Mouse (Mus musculus) heart, embryonic 12.5 days (tissue): ENCODE measurements around the gene Klhl32. TPM values are rescaled to one million over a fixed set of nuclear protein-coding genes. Genes with fewer than 3 reads are reported as not detected.
"Not testable (repeated sequence)": the region's sequence is repeated elsewhere in the genome, so short reads cannot be mapped to it uniquely, and the experiment has no call there.

Experiments used
- ATAC-seq: fragments of 200-750 bp; cut with Nextera tagmentation; 2 replicates; pipeline ENCODE4 v1.8.0; 2017; ENCODE audit warnings: moderate TSS enrichment, moderate library complexity; ENCODE audit not compliant: insufficient number of reproducible peaks, low FRiP score
- H3K27ac ChIP-seq: fragments of 300-500 bp; sonication (generic); 2 replicates; pipeline ENCODE4 v1.5.1; 2016; ENCODE audit warnings: mild to moderate bottlenecking, moderate library complexity; ENCODE audit not compliant: poor library complexity, severe bottlenecking
- H3K27me3 ChIP-seq: fragments of 300-500 bp; sonication (generic); replicated peaks from 2 replicates; pipeline ENCODE4 v1.6.1; 2016; ENCODE audit warnings: mild to moderate bottlenecking, moderate library complexity
- H3K36me3 ChIP-seq: fragments of 300-500 bp; sonication (generic); 2 replicates; pipeline ENCODE4 v1.6.1; 2016; ENCODE audit warnings: mild to moderate bottlenecking, moderate library complexity
- H3K4me1 ChIP-seq: fragments of 300-500 bp; sonication (generic); replicated peaks from 2 replicates; pipeline ENCODE4 v1.6.1; 2016; ENCODE audit warnings: mild to moderate bottlenecking
- H3K4me2 ChIP-seq: fragments of 300-500 bp; sonication (generic); 2 replicates; pipeline ENCODE4 v1.6.1; 2016; ENCODE audit warnings: mild to moderate bottlenecking, moderate library complexity
- H3K4me3 ChIP-seq: fragments of 300-500 bp; sonication (generic); 2 replicates; pipeline ENCODE4 v1.5.1; 2016; ENCODE audit warnings: mild to moderate bottlenecking
- H3K9ac ChIP-seq: fragments of 300-500 bp; sonication (generic); 2 replicates; pipeline ENCODE4 v1.6.1; 2016; ENCODE audit warnings: mild to moderate bottlenecking, moderate library complexity
- H3K9me3 ChIP-seq: fragments of 300-500 bp; sonication (generic); replicated peaks from 2 replicates; pipeline ENCODE4 v1.6.1; 2016; ENCODE audit warnings: mild to moderate bottlenecking, moderate library complexity
- WGBS: fragments of 180-500 bp; shearing (Covaris S2); methylation state at CpG from one replicate; pipeline ENCODE4 v1.1.7; 2016; 5-methylcytosine and 5-hydroxymethylcytosine counted together
- polyA plus RNA-seq: library from polyadenylated mRNA; unstranded; fragments of >200 nt; fragmentation: Nextera tagmentation; extraction: Ambion mirVana; gene quantifications from 2 replicates; pipeline ENCODE4 v1.2.1, GENCODE M21; 2016

The Klhl32 gene
- polyA plus RNA-seq, 1 experiment from 2014 or later = 2.7 TPM

GRCm38 (mm10) chr4:24737080-24737479 lies 113.8 kb downstream of the Klhl32 start:
- Histone ChIP-seq H3K9ac (no peak overlapping the region), H3K36me3 (no peaks in the 10 kb centered on the region), H3K4me2 (no peak overlapping the region), H3K4me1 (no peaks in the 10 kb centered on the region), H3K4me3 (no peak overlapping the region), H3K9me3 (peaks cover 10% of the 10 kb centered on the region), H3K27me3 (no peaks in the 10 kb centered on the region), H3K27ac (no peak overlapping the region)
- ATAC-seq = no peak
- WGBS = 78% methylated on average over 6 of the region's 6 CpGs

GRCm38 (mm10) chr4:24720834-24721233 lies 130.1 kb downstream of the Klhl32 start:
- no peak overlapping the region for H3K4me2 ChIP-seq
- no peaks in the 10 kb centered on the region for H3K9me3 ChIP-seq
- no peak overlapping the region for H3K4me3 ChIP-seq
- 0 out of 2 replicates have a peak, but pooled peaks cover 6% of the 10 kb centered on the region for H3K27me3 ChIP-seq
- WGBS = 25% methylated on average over 3 of the region's 3 CpGs
- no peaks in the 10 kb centered on the region for H3K4me1 ChIP-seq
- ATAC-seq = no peak
- no peaks in the 10 kb centered on the region for H3K36me3 ChIP-seq
- no peak overlapping the region for H3K27ac ChIP-seq
- H3K9ac ChIP-seq = no peak overlapping the region

- H3K27me3 ChIP-seq = 0 out of 2 replicates have a peak, but pooled peaks cover 4% of the 10 kb centered on the region
- WGBS = 71% methylated on average over 4 of the region's 4 CpGs
- H3K9me3 ChIP-seq = no peaks in the 10 kb centered on the region
- no peaks in the 10 kb centered on the region for H3K4me1 ChIP-seq
- no peak overlapping the region for H3K4me2 ChIP-seq
- no peaks in the 10 kb centered on the region for H3K36me3 ChIP-seq
- no peak overlapping the region for H3K4me3 ChIP-seq
- H3K9ac ChIP-seq = no peak overlapping the region
- H3K27ac ChIP-seq = no peak overlapping the region
- ATAC-seq = no peak
Measured at GRCm38 (mm10) chr4:24715559-24715958, 135.4 kb downstream of the Klhl32 start.

- 75% methylated on average over 10 of the region's 10 CpGs for WGBS
- no peak overlapping the region for H3K4me3 ChIP-seq
- H3K9ac ChIP-seq = no peak overlapping the region
- no peak for ATAC-seq
- no peaks in the 10 kb centered on the region for H3K4me1 ChIP-seq
- no peaks in the 10 kb centered on the region for H3K36me3 ChIP-seq
- no peaks in the 10 kb centered on the region for H3K9me3 ChIP-seq
- H3K4me2 ChIP-seq = no peak overlapping the region
- H3K27ac ChIP-seq = no peak overlapping the region
- H3K27me3 ChIP-seq = no peaks in the 10 kb centered on the region
Measured at GRCm38 (mm10) chr4:24714367-24714766, 136.6 kb downstream of the Klhl32 start.

GRCm38 (mm10) chr4:24698528-24699117 lies 152.3 kb downstream of the Klhl32 start:
- ATAC-seq = no peak
- 72% methylated on average over 7 of the region's 7 CpGs for WGBS
- no peak overlapping the region for H3K9ac ChIP-seq
- H3K4me3 ChIP-seq = no peak overlapping the region
- H3K27ac ChIP-seq = no peak overlapping the region
- H3K36me3 ChIP-seq = no peaks in the 10 kb centered on the region
- H3K4me1 ChIP-seq = no peaks in the 10 kb centered on the region
- no peaks in the 10 kb centered on the region for H3K27me3 ChIP-seq
- no peak overlapping the region for H3K4me2 ChIP-seq
- no peaks in the 10 kb centered on the region for H3K9me3 ChIP-seq

- no peaks in the 10 kb centered on the region for H3K27me3 ChIP-seq
- H3K4me1 ChIP-seq = no peaks in the 10 kb centered on the region
- ATAC-seq = no peak
- no peaks in the 10 kb centered on the region for H3K9me3 ChIP-seq
- 71% methylated on average over 2 of the region's 2 CpGs for WGBS
- H3K27ac ChIP-seq = no peak overlapping the region
- no peak overlapping the region for H3K4me2 ChIP-seq
- no peak overlapping the region for H3K4me3 ChIP-seq
- no peak overlapping the region for H3K9ac ChIP-seq
- H3K36me3 ChIP-seq = no peaks in the 10 kb centered on the region
Measured at GRCm38 (mm10) chr4:24680080-24680479, 170.8 kb downstream of the Klhl32 start.

- Histone ChIP-seq H3K27ac (no peak overlapping the region), H3K4me2 (no peak overlapping the region), H3K9ac (no peak overlapping the region), H3K9me3 (no peaks in the 10 kb centered on the region), H3K4me1 (no peaks in the 10 kb centered on the region), H3K36me3 (no peaks in the 10 kb centered on the region), H3K4me3 (no peak overlapping the region), H3K27me3 (no peaks in the 10 kb centered on the region)
- no peak for ATAC-seq
- 93% methylated on average over 10 of the region's 10 CpGs for WGBS
Measured at GRCm38 (mm10) chr4:24670007-24670406, 180.9 kb downstream of the Klhl32 start.

- no peak for ATAC-seq
- Histone ChIP-seq H3K9me3 (no peaks in the 10 kb centered on the region; the same call in 1 of the 2 replicates), H3K36me3 (no peaks in the 10 kb centered on the region), H3K27ac (no peak overlapping the region), H3K27me3 (no peaks in the 10 kb centered on the region), H3K4me1 (no peaks in the 10 kb centered on the region), H3K4me3 (no peak overlapping the region), H3K4me2 (no peak overlapping the region), H3K9ac (no peak overlapping the region)
- 87% methylated on average over 6 of the region's 6 CpGs for WGBS
Measured at GRCm38 (mm10) chr4:24659218-24659617, 191.7 kb downstream of the Klhl32 start.

GRCm38 (mm10) chr4:24644735-24645134 lies 206.2 kb downstream of the Klhl32 start:
- not testable (repeated sequence) for H3K27me3 ChIP-seq, H3K4me3 ChIP-seq, H3K4me2 ChIP-seq, H3K9ac ChIP-seq, H3K9me3 ChIP-seq, ATAC-seq, H3K36me3 ChIP-seq, H3K4me1 ChIP-seq, H3K27ac ChIP-seq
- 64% methylated on average over 7 of the region's 8 CpGs for WGBS

- Histone ChIP-seq H3K27ac (no peak overlapping the region), H3K4me3 (no peak overlapping the region), H3K9me3 (0 out of 2 replicates have a peak, but pooled peaks cover 2% of the 10 kb centered on the region), H3K36me3 (no peaks in the 10 kb centered on the region), H3K9ac (no peak overlapping the region), H3K4me2 (no peak overlapping the region), H3K27me3 (no peaks in the 10 kb centered on the region), H3K4me1 (no peaks in the 10 kb centered on the region)
- ATAC-seq = no peak
- 82% methylated on average over 2 of the region's 2 CpGs for WGBS
Measured at GRCm38 (mm10) chr4:24642306-24642705, 208.6 kb downstream of the Klhl32 start.

- WGBS = 69% methylated on average over 9 of the region's 9 CpGs
- no peak overlapping the region for H3K4me3 ChIP-seq
- H3K36me3 ChIP-seq = no peaks in the 10 kb centered on the region
- H3K4me2 ChIP-seq = no peak overlapping the region
- H3K9ac ChIP-seq = no peak overlapping the region
- ATAC-seq = no peak
- H3K4me1 ChIP-seq = peaks cover 17% of the 10 kb centered on the region
- H3K27me3 ChIP-seq = no peaks in the 10 kb centered on the region
- no peaks in the 10 kb centered on the region for H3K9me3 ChIP-seq
- no peak overlapping the region for H3K27ac ChIP-seq
Measured at GRCm38 (mm10) chr4:24631177-24631911, 219.6 kb downstream of the Klhl32 start.
